Mouse (Mus musculus): ENCODE data around the gene Calm4.

DNA sequence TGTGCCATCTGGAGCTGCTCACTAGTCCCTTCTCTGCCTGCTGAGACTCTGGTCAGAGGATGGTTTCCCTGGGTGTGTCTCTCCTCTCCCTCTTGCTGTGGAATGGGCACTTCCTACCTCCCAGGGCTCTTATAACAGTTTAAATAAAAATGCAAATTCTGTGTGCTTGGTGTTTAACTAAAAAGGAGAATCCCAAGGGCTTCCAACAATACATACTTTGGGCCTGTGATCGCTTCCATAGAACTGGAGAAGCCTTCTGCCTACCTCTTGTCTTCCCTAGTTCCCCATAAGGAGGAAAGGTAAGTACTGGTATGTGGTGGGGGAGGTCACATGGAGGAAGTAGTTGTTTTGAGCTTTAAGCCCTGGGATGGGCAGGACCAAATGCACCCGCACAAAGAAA is 17.3 kb downstream of the Calm4 start:
- TF ChIP-seq CTCF (IDR thresholded peaks at IDR 0.05; ENCODE audit: low read depth) (no peak), EP300 (IDR thresholded peaks at IDR 0.05; ENCODE audit: low read depth) (no peak)
